Mouse (Mus musculus): Measurements from ENCODE around the gene Igf2r. TPM values are rescaled to one million over a fixed set of nuclear protein-coding genes. Genes with fewer than 3 reads are reported as not detected.
"Not testable (repeated sequence)": the region's sequence is repeated elsewhere in the genome, so short reads cannot be mapped to it uniquely, and the experiment has no call there.

Igf2r gene
- polyA plus RNA-seq, 1 experiment from 2014 or later, result 121 TPM

DNA sequence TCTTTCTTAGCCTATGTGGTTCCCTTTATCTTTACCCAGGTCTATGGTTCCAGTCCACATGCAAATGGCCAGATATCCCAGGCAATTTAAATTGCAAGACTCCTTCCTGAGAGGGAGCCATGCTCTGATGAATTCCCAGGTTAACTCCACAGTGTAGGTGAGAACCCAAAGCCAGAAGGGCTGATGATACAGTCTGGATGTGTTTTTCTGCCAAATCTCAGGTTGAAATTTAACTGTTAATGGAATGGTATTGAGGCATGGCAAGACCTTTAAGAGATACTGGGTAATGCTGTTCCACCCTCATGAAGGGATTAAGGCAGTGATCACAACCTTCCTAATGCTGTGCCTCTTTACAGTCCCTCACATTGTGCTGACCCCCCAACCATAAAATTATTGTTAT is 91.2 kb downstream of the Igf2r start:
- Histone ChIP-seq H3K27ac (no peak overlapping the region), H3K9me3 (replicated peaks) (no peaks in the 10 kb centered on the region), H3K4me2 (no peak overlapping the region), H3K4me1 (replicated peaks) (no peaks in the 10 kb centered on the region), H3K36me3 (peaks cover 26% of the 10 kb centered on the region), H3K27me3 (no peaks in the 10 kb centered on the region), H3K4me3 (no peak overlapping the region), H3K9ac (no peak overlapping the region)
- ATAC-seq (replicated peaks; ENCODE audit: insufficient number of reproducible peaks, insufficient read depth, low FRiP score, low read depth), result no peak

- Histone ChIP-seq H3K4me1 (replicated peaks) (no peaks in the 10 kb centered on the region), H3K27me3 (no peaks in the 10 kb centered on the region), H3K4me2 (no peak overlapping the region), H3K9ac (no peak overlapping the region), H3K36me3 (peaks cover 17% of the 10 kb centered on the region; the same call in 1 of the 2 replicates), H3K27ac (no peak overlapping the region), H3K4me3 (no peak overlapping the region), H3K9me3 (replicated peaks) (no peaks in the 10 kb centered on the region)
- ATAC-seq (replicated peaks; ENCODE audit: insufficient number of reproducible peaks, insufficient read depth, low FRiP score, low read depth), result no peak
These were observed 92.3 kb downstream of the Igf2r start for GRCm38 (mm10) chr17:12677139-12677538.

- ATAC-seq (replicated peaks; ENCODE audit: insufficient number of reproducible peaks, insufficient read depth, low FRiP score, low read depth), result no peak
- Histone ChIP-seq H3K27me3 (no peaks in the 10 kb centered on the region), H3K4me2 (no peak within 1 kb of the TSS), H3K4me1 (replicated peaks) (no peaks in the 10 kb centered on the region), H3K9ac (no peak within 1 kb of the TSS), H3K4me3 (no peak within 1 kb of the TSS), H3K36me3 (peaks cover 4% of the 10 kb centered on the region; the same call in 1 of the 2 replicates), H3K9me3 (replicated peaks) (no peaks in the 10 kb centered on the region), H3K27ac (no peak within 1 kb of the TSS)
- WGBS, result 71% methylated on average over 7 of the region's 7 CpGs
These were observed 93.8 kb downstream of the Igf2r start, which contains the start of gene Slc22a1 for GRCm38 (mm10) chr17:12675646-12676045. Gene Slc22a1 (minus strand): TSS chr17:12675829.

DNA sequence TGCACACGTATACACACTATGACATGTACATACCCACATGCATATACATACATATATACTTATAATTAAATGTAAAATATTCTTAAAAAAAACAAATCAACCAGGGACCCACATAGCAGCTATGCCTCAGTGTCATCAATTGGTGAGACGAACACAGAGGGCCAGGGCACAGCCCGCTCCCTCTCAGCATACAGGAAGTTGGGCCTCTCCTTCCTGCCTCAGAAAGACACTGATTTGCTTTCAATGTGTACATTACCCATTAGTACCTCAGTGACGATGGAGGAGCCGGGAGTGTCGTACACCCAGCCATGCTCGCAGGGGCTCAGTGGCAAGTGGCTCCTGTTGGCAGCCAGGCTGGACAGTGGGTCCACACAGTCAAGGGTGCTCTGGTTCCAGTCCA is 94.5 kb downstream of the Igf2r start:
- not testable (repeated sequence) for H3K4me2 ChIP-seq; ATAC-seq (replicated peaks; ENCODE audit: insufficient number of reproducible peaks, insufficient read depth, low FRiP score, low read depth)

GRCm38 (mm10) chr17:12673871-12674270 is 95.6 kb downstream of the Igf2r start:
- peaks cover 11% of the 10 kb centered on the region for H3K4me1 ChIP-seq (replicated peaks)
- 41% methylated on average over 3 of the region's 3 CpGs for WGBS
- H3K36me3 ChIP-seq, result no peaks in the 10 kb centered on the region
- no peak overlapping the region for H3K27ac ChIP-seq
- no peaks in the 10 kb centered on the region for H3K9me3 ChIP-seq (replicated peaks)
- H3K27me3 ChIP-seq, result no peaks in the 10 kb centered on the region
- H3K4me3 ChIP-seq, result no peak overlapping the region
- no peak for ATAC-seq (replicated peaks; ENCODE audit: insufficient number of reproducible peaks, insufficient read depth, low FRiP score, low read depth)
- no peak overlapping the region for H3K9ac ChIP-seq
- no peak overlapping the region for H3K4me2 ChIP-seq

More for the DNA sequence above, 94.5 kb downstream of the Igf2r start:
- H3K36me3 ChIP-seq; H3K9ac ChIP-seq; H3K4me3 ChIP-seq; H3K27ac ChIP-seq; H3K4me1 ChIP-seq (replicated peaks); H3K9me3 ChIP-seq (replicated peaks); H3K27me3 ChIP-seq: not testable (repeated sequence)
- WGBS, result 74% methylated on average over 7 of the region's 7 CpGs

DNA sequence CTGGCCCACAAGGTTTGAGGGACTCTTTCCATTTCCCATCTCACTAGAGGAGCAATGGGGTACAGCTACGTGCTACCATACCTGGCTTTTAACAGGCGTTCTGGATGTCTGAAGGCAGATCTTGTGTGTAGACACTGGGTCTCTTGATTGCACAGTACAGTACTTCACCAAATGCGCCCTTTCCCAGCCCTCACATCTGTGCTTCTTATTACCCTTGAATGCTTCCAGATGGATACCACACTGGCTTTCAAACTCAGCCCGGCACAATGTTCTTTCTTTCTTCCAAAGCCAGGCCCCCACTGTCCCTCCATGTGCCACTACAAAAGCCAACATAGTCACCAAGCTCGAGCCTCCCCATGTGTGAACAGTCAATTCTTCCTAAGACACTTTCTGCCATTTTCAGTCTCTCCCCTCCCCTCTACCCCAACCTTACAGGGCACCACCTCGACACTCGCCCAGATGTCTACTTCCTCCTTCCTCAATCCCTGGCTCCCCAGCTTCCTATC is 97.1 kb downstream of the Igf2r start:
- no peak overlapping the region for H3K4me2 ChIP-seq
- peaks cover 20% of the 10 kb centered on the region for H3K4me1 ChIP-seq (replicated peaks)
- H3K9ac ChIP-seq, result no peak overlapping the region
- no peak overlapping the region for H3K4me3 ChIP-seq
- ATAC-seq (replicated peaks; ENCODE audit: insufficient number of reproducible peaks, insufficient read depth, low FRiP score, low read depth), result no peak
- no peaks in the 10 kb centered on the region for H3K27me3 ChIP-seq
- WGBS, result 74% methylated on average over 7 of the region's 7 CpGs
- no peaks in the 10 kb centered on the region for H3K36me3 ChIP-seq
- H3K27ac ChIP-seq, result no peak overlapping the region
- H3K9me3 ChIP-seq (replicated peaks), result no peaks in the 10 kb centered on the region

GRCm38 (mm10) chr17:12671029-12671605 is 98.3 kb downstream of the Igf2r start:
- ATAC-seq (replicated peaks; ENCODE audit: insufficient number of reproducible peaks, insufficient read depth, low FRiP score, low read depth), result no peak
- 79% methylated on average over 5 of the region's 5 CpGs for WGBS
- H3K27me3 ChIP-seq, result no peaks in the 10 kb centered on the region
- H3K9me3 ChIP-seq (replicated peaks), result no peaks in the 10 kb centered on the region
- H3K4me2 ChIP-seq, result no peak overlapping the region
- H3K4me1 ChIP-seq (replicated peaks), result peaks cover 20% of the 10 kb centered on the region
- no peak overlapping the region for H3K4me3 ChIP-seq
- H3K36me3 ChIP-seq, result no peaks in the 10 kb centered on the region
- H3K27ac ChIP-seq, result no peak overlapping the region
- H3K9ac ChIP-seq, result no peak overlapping the region

GRCm38 (mm10) chr17:12669363-12669679 is 100.1 kb downstream of the Igf2r start:
- Histone ChIP-seq H3K4me2 (no peak overlapping the region), H3K27me3 (no peaks in the 10 kb centered on the region), H3K36me3 (no peaks in the 10 kb centered on the region), H3K9ac (no peak overlapping the region), H3K9me3 (replicated peaks) (no peaks in the 10 kb centered on the region), H3K4me3 (no peak overlapping the region), H3K4me1 (replicated peaks) (peaks cover 23% of the 10 kb centered on the region), H3K27ac (peak overlapping the region; percentile 61)
- ATAC-seq (replicated peaks; ENCODE audit: insufficient number of reproducible peaks, insufficient read depth, low FRiP score, low read depth), result peak; percentile 27; the same call in 1 of the 2 replicates

DNA sequence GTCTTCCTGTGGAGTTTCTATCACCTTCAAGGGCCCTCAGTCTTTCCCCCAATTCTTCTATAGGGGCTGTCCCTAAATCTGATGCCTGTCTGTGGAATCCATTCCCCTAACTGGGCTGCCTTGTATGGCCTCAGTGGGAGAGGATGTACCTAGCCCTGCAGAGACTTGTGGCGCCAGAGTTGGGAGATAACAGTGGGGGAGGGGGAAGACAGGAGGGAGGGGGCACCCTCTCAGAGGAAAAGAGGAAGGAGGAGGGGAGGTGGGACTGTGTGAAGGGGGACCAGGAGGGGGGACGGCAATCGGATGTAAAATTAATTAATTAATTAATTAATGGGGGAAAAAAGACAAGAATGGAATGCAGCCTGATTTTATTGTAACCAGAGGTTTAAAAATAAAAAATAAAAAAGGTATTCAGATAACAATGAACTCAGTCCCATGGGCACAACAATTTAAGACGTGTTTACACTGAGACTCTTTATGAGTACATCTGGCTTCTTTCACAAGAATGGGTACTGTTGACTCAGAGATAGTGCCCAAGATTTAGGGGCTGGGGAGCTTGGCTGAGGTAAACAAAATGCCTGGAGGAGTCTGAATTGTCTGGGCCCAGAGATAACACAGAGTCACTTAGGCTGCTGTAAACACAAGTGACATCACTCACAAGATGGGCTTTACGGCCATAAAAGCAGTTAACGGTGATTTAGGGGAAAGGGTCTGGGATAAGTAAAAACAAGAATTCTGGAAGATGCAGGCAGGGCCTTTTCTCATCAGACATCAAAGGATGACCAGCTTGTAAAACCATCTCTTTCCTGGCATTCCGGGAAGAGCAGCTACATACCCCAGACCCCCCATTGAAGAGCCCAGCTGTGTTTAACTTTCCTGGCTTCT is 100.7 kb downstream of the Igf2r start:
- Histone ChIP-seq H3K36me3 (no peaks in the 10 kb centered on the region), H3K9ac (no peak overlapping the region), H3K27me3 (no peaks in the 10 kb centered on the region), H3K4me1 (replicated peaks) (peaks cover 29% of the 10 kb centered on the region), H3K4me3 (no peak overlapping the region), H3K4me2 (no peak overlapping the region), H3K9me3 (replicated peaks) (no peaks in the 10 kb centered on the region), H3K27ac (peak overlapping the region; percentile 61)
- 23% methylated on average over 7 of the region's 7 CpGs for WGBS
- ATAC-seq (replicated peaks; ENCODE audit: insufficient number of reproducible peaks, insufficient read depth, low FRiP score, low read depth), result peak; percentile 54; the same call in 1 of the 2 replicates

DNA sequence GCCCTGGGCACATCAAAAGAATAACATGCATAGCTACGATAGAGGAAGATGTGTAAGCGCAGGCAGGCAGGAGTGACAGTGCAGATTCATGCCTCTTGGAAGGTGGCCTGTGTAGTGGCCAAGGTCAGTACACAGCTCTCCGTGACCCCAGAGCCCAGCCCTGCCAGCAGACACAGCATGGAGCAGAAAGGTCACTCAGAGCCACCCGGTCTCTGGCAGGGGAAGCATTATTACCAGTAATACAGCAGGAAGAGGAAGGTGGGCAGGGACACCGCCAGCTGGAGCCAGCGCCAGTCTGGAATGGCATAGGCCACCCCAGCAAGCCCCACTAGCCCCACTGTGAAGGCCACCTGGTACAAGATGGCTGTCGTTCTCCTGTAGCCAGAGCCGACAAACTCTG is 105.3 kb downstream of the Igf2r start:
- H3K27ac ChIP-seq, result no peak overlapping the region
- H3K9ac ChIP-seq, result no peak overlapping the region
- H3K36me3 ChIP-seq, result no peaks in the 10 kb centered on the region
- no peak overlapping the region for H3K4me2 ChIP-seq
- 71% methylated on average over 8 of the region's 8 CpGs for WGBS
- H3K9me3 ChIP-seq (replicated peaks), result no peaks in the 10 kb centered on the region
- H3K4me3 ChIP-seq, result no peak overlapping the region
- peaks cover 27% of the 10 kb centered on the region for H3K4me1 ChIP-seq (replicated peaks)
- ATAC-seq (replicated peaks; ENCODE audit: insufficient number of reproducible peaks, insufficient read depth, low FRiP score, low read depth), result no peak
- 0 out of 2 replicates have a peak, but pooled peaks cover 4% of the 10 kb centered on the region for H3K27me3 ChIP-seq

DNA sequence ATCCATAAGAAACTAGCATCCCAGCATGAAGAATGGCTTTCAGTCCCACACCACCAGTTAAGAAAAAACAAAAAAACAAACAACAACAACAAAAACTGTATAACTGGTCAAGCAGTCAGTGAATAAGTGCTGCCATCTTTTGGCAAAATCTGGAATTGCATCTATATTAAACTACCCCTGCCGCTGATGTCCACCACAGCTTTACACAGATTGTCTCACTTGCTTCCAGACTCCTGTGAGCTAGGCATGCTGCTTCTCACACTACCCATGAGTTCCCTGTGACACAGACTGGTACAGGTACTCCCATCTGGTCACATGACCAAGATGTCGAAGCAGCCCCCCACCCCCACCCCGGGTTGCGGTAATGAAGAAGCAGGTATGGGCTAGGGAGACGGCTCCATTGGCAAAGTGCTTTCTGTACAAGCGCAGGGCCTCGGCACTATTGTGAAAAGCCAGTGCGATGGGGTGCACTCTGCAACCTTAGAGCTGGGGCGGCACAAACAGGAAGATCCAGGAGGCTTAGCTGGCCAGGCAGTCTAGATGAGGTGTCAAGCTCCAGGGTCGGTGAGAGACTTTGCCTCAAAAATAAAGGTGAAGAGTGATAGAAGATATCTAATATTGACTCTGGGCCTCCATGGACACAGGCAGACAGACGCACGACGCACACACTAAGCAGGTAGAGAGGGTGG is 108.7 kb downstream of the Igf2r start:
- Histone ChIP-seq H3K4me2 (no peak overlapping the region), H3K27me3 (0 out of 2 replicates have a peak, but pooled peaks cover 4% of the 10 kb centered on the region), H3K36me3 (no peaks in the 10 kb centered on the region), H3K27ac (no peak overlapping the region), H3K9me3 (replicated peaks) (no peaks in the 10 kb centered on the region), H3K4me3 (no peak overlapping the region), H3K9ac (no peak overlapping the region), H3K4me1 (replicated peaks) (peaks cover 17% of the 10 kb centered on the region)
- 64% methylated on average over 13 of the region's 13 CpGs for WGBS
- peak; percentile 4; the same call in 1 of the 2 replicates for ATAC-seq (replicated peaks; ENCODE audit: insufficient number of reproducible peaks, insufficient read depth, low FRiP score, low read depth)

Measured in heart, embryonic 15.5 days (tissue).